Mouse (Mus musculus) brain, embryonic 14.5 days (tissue): ENCODE measurements at regions not wholly inside any gene's neighbourhood (a gene's known extent, or its start where the extent isn't known, plus 50 kb on each side); places are given as distances from the start of the nearest gene placed in this dataset.

ENCODE experiments used
- CTCF ChIP-seq: fragments of 200-500 bp; IDR thresholded peaks from 2 replicates; pipeline ENCODE4 v1.5.1; 2012; ENCODE audit warnings: inconsistent platforms, mild to moderate bottlenecking, moderate library complexity, borderline replicate concordance; ENCODE audit not compliant: insufficient read depth, insufficient read length; ENCODE audit errors: extremely low read depth
- POLR2A ChIP-seq: fragments of 200-500 bp; IDR thresholded peaks from 2 replicates; pipeline ENCODE4 v1.6.1; 2012; ENCODE audit warnings: mild to moderate bottlenecking, inconsistent platforms, borderline replicate concordance; ENCODE audit not compliant: poor library complexity, insufficient read depth, insufficient read length, severe bottlenecking; ENCODE audit errors: extremely low read depth

DNA sequence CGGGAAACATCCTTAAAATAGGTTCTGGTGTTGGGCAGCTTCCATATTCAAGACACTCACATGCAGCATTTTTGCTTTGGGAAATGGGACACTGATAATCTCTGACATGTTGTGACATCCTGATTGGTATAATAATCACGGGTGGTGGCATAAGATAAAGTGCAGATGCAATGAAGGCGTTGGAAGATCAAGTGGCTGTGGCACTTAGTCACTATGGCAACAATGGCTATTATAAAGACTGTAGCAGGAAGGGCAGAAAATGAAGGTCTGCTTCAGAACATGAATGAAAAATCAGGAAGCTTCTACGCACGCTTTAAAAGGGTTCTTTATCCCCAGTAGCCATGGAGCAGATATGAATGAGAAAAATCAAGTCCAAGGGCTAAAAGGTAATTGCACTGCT lies 113.2 kb upstream of the Slit2 start:
- no peak for TF ChIP-seq POLR2A
- TF ChIP-seq CTCF, result no peak
